Mouse (Mus musculus) MEL (cell line): ENCODE results near the gene Lamp2.

Source experiments
- EP300 ChIP-seq, 2 experiments: IDR thresholded peaks; 2 replicates each; pipeline ENCODE4 v1.6.1; 2011; ENCODE audit warnings: improper control_type of control experiment in 2 of 2, low read length in 2 of 2, low read depth in 1 of 2, mild to moderate bottlenecking in 1 of 2
- KAT2A ChIP-seq: conservative IDR thresholded peaks from 2 replicates; pipeline ENCODE4 v1.6.1; 2012; ENCODE audit warnings: low read depth, low read length, improper control_type of control experiment, inconsistent platforms
- MAX ChIP-seq: IDR thresholded peaks from 2 replicates; pipeline ENCODE4 v1.6.1; 2011; ENCODE audit warnings: low read length, improper control_type of control experiment
- SMC3 ChIP-seq: IDR thresholded peaks from 2 replicates; pipeline ENCODE4 v1.6.1; 2011; ENCODE audit warnings: low read depth, low read length, improper control_type of control experiment

DNA sequence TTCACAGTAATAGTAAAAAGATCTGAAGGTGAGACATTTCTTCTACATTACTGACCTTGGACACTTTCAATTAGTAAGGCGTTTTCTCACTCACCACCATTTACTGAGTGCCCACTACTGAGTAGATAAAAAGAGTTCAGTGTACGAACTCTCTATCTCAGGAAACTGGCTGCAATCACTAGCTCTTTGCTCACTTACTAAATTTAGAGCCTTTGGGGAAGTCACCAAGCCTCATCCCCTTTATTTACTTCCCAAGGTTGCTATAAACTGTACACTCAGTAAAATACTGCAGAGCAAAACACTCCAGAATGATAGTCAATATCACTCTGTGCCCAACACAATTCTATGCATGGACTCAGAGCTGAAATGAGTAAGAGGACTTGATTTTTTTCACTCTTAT is 16.6 kb downstream of the Lamp2 start:
- TF ChIP-seq SMC3 (no peak), EP300 (IDR thresholded peaks at IDR 0.05; ENCODE audit: low read depth in 1 of 2, low read length in 2 of 2) (no peak), KAT2A (no peak), MAX (no peak)
